Mouse (Mus musculus) testis, adult 2 months (tissue): Measurements from ENCODE around the gene Cyp2g1. TPM values are rescaled to one million over a fixed set of nuclear protein-coding genes. Genes with fewer than 3 reads are reported as not detected.
"Not testable (repeated sequence)": the region's sequence is repeated elsewhere in the genome, so short reads cannot be mapped to it uniquely, and the experiment has no call there.

Experiments
- H3K27ac ChIP-seq: fragments of 200-500 bp; 2 replicates; pipeline ENCODE4 v1.5.1; 2012; ENCODE audit warnings: low read depth, low read length; ENCODE audit not compliant: control insufficient read depth, insufficient read depth
- H3K27me3 ChIP-seq: fragments of 200-500 bp; 2 replicates; pipeline ENCODE4 v1.6.1; 2012; ENCODE audit warnings: mild to moderate bottlenecking, low read length, moderate library complexity; ENCODE audit not compliant: control insufficient read depth, insufficient read depth
- H3K36me3 ChIP-seq: fragments of 200-500 bp; 2 replicates; pipeline ENCODE4 v1.6.1; 2012; ENCODE audit warnings: mild to moderate bottlenecking, low read length; ENCODE audit not compliant: control insufficient read depth, insufficient read depth
- H3K4me1 ChIP-seq: fragments of 200-500 bp; 2 replicates; pipeline ENCODE4 v1.6.1; 2012; ENCODE audit warnings: low read length; ENCODE audit not compliant: control insufficient read depth, insufficient read depth
- H3K4me3 ChIP-seq: fragments of 200-500 bp; 2 replicates; pipeline ENCODE4 v1.5.1; 2012; ENCODE audit warnings: low read depth, mild to moderate bottlenecking, low read length, moderate library complexity, mixed read lengths; ENCODE audit not compliant: control insufficient read depth
- CTCF ChIP-seq: fragments of 200-500 bp; IDR thresholded peaks from 2 replicates; pipeline ENCODE4 v1.5.1; 2012; ENCODE audit warnings: low read depth, mild to moderate bottlenecking, inconsistent platforms, low read length, moderate library complexity; ENCODE audit not compliant: control insufficient read depth, insufficient read depth, insufficient replicate concordance
- POLR2A ChIP-seq: fragments of 200-500 bp; IDR thresholded peaks from 2 replicates; pipeline ENCODE4 v1.6.1; 2012; ENCODE audit warnings: low read depth, mild to moderate bottlenecking, inconsistent platforms, low read length, moderate library complexity; ENCODE audit not compliant: control insufficient read depth
- polyA plus RNA-seq: library from polyadenylated mRNA; depleted of rRNA; stranded (reverse); fragments of >200 nt; gene quantifications from 2 replicates; pipeline ENCODE4 v1.2.3, GENCODE M21; 2012

Gene Cyp2g1
- polyA plus RNA-seq, 1 experiment = not detected

DNA sequence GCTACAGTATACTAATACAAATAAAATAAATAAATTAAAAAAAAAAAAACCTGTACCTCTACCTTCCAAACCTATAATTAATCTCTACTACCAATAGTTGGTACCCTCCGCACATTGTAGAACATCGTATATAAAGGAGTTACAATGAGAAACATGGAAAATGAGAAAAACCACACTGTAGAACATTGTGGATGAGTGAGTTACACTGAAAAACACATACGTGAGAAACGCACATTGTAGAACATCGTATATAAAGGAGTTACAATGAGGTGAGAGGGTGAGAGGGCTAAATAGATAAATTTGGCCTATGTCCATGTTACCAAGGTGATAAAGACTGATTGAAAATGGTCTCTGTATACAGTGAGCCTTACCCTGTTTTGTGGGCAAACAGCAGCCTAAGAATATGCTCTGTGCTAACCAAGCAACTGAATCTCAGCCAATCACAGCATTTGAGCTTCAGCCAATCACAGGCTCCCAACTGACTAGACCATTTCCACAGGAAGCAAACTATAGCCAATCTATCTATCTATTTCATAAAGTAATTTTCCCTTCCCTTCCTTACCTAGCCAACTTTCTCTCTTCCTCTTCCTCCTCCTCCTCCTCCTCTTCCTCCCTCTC lies 28.8 kb upstream of the Cyp2g1 start:
- TF ChIP-seq CTCF = no peak
- TF ChIP-seq POLR2A = no peak
- Histone ChIP-seq H3K4me3 (no peak overlapping the region), H3K27me3 (no peaks in the 10 kb centered on the region), H3K36me3 (no peaks in the 10 kb centered on the region), H3K4me1 (no peaks in the 10 kb centered on the region; the same call in 1 of the 2 replicates), H3K27ac (no peak overlapping the region)

DNA sequence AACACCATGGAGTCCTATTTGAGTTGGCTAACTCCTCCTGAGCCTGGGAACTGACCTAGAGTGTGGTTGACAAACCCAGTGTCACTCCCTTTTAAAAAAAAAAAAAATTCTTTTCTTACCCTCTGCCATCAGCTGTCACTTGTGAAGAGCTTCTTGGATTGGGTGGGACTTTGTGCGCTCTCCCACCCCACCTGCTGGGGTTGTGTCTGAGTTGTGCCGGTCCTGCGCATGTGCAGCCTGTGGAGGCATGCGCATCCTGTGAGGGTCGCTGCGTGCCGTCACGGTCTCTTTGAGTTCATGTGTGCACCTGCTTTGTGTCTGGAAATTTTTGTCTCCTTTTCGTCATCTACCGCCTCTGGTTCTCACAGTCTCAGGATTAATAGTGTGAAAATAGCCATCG lies 28.2 kb upstream of the Cyp2g1 start:
- H3K36me3 ChIP-seq = no peaks in the 10 kb centered on the region
- no peaks in the 10 kb centered on the region; the same call in 1 of the 2 replicates for H3K4me1 ChIP-seq
- H3K27me3 ChIP-seq = no peaks in the 10 kb centered on the region
- H3K4me3 ChIP-seq = no peak overlapping the region
- TF ChIP-seq CTCF (no peak), POLR2A (no peak)
- H3K27ac ChIP-seq = no peak overlapping the region

DNA sequence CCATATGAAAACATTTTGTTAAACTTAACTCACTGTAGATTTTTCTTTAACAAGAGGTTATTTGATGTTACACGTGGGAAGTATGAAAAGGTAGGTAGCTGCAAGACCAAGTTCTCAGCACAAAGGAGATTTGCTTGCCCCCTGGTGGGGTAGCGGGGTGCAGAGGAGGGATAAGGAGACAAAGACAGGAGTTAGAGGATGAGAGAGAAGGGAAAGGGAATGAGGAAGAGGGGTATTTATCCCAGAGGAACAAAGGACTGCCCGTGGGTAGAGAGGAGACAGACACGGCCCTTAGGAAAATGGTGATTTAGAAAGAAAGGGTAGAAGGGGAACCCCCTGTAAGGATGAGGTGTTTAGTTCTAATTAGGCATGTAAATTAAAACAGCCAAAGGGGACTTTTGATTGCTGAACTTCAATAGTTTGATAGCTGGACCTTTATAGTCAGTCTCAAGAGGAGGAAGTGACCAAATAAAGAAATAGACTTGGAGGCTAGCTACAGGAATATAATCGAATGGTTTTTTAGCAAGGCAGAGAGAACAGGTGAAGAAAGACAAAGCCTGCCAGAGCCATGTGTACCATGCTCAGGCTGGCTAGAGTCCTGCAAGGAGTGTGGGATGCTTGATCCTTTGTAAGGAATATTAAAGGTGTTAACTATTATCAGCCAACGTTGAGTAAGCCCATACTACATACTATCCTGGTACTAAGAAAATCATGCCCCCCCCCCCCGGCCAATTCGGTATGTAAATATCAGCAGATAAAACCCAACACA lies 27.5 kb upstream of the Cyp2g1 start:
- no peaks in the 10 kb centered on the region for H3K36me3 ChIP-seq
- no peaks in the 10 kb centered on the region for H3K27me3 ChIP-seq
- no peaks in the 10 kb centered on the region; the same call in 1 of the 2 replicates for H3K4me1 ChIP-seq
- H3K27ac ChIP-seq = no peak overlapping the region
- TF ChIP-seq POLR2A = no peak
- no peak for TF ChIP-seq CTCF
- no peak overlapping the region for H3K4me3 ChIP-seq

DNA sequence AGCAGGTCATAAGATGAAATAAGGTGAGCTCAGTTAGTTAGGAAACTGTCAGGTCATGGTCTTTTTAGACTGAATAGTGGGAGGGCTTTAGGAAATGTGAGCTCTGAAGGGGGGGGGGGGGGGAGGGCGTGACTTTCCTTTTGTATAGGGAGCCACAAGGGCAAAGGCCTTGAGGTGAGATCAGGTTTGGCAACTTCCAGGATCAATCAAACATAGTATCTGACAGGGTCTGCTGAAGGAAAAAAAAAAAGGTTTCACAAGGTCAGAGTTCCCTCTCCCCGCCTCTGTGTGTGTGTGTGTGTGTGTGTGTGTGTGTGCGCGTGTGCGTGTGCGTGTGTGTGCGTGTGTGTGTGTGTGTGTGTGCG lies 26.9 kb upstream of the Cyp2g1 start:
- Histone ChIP-seq H3K36me3 (no peaks in the 10 kb centered on the region), H3K4me3 (no peak overlapping the region), H3K27me3 (no peaks in the 10 kb centered on the region), H3K4me1 (no peaks in the 10 kb centered on the region; the same call in 1 of the 2 replicates), H3K27ac (no peak overlapping the region)
- no peak for TF ChIP-seq POLR2A
- no peak for TF ChIP-seq CTCF

DNA sequence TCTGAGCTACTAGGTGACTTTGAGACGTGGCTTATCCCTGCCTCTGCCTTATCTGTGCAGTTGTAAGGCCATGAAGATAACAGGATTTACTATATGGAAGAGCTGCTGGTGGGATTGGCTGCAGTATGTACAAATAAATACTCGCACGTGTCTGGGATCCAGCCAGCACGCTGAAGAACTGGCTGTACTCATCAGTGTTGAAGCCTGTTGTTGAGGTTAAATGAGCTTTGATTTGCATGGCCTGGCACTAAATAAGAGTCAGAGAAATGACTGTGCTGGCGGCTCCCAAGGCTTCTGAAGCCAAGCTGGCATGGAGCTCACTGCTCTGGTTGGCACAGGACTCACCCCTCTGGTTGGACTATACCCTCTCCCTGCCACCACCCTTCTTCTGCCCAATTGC lies 25.5 kb upstream of the Cyp2g1 start:
- no peaks in the 10 kb centered on the region; the same call in 1 of the 2 replicates for H3K4me1 ChIP-seq
- H3K36me3 ChIP-seq = no peaks in the 10 kb centered on the region
- no peak overlapping the region for H3K4me3 ChIP-seq
- TF ChIP-seq CTCF (no peak), POLR2A (no peak)
- no peak overlapping the region for H3K27ac ChIP-seq
- no peaks in the 10 kb centered on the region for H3K27me3 ChIP-seq

DNA sequence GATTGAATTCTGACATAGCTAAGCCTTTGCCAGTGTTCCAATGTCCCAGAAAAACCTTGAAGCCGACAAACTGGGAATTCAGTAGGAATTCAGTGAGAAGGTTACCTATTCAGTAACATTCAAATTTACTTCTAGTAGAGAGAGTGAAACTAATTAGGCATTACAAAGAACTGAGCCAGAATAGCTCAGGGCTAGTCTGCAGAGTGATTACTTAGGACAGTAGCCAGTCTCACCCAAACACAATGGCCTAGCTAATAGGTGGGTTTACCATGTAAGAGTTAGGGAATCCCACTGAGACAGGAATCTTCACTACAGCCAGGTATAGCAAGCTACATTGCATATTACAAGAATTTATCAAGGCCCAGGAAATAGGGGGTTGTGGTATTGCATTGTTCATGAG lies 22.7 kb upstream of the Cyp2g1 start:
- not testable (repeated sequence) for H3K36me3 ChIP-seq, H3K27ac ChIP-seq, H3K4me1 ChIP-seq, H3K4me3 ChIP-seq, H3K27me3 ChIP-seq

DNA sequence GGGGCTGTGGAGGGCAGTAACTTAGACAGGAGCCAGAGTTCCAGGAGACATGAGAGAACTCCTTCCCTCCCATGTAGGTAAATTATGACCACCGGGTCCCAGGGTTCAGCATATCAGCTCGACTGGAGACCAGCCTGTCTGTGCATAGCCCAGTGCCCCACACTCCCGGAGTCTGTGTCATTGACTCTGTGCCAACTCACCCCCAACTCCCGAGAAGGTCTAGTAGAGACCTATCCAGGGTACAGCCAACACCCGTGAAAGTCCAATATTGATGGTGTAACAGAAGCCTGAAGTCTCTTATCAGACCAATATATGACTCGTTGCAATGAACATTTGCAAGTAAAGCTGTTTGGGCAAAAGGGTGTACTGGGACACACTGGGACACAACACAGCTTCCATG lies 18.7 kb upstream of the Cyp2g1 start:
- TF ChIP-seq POLR2A (no peak), CTCF (no peak)
- Histone ChIP-seq H3K4me1 (no peaks in the 10 kb centered on the region), H3K27ac (no peak overlapping the region), H3K4me3 (no peak overlapping the region), H3K36me3 (no peaks in the 10 kb centered on the region), H3K27me3 (no peaks in the 10 kb centered on the region)
